Mouse (Mus musculus): ENCODE measurements around the gene Gm10696.
"Not testable (repeated sequence)": the region's sequence is repeated elsewhere in the genome, so short reads cannot be mapped to it uniquely, and the experiment has no call there.

Gm10696 gene

GRCm38 (mm10) chr3:94178093-94178492, at the start of gene Gm10696:
Gene Gm10696, minus strand, starts transcription at chr3:94178193.
- DNase-seq (ENCODE audit: low spot score in 2 of 2), result not testable (repeated sequence)

- DNase-seq (ENCODE audit: low spot score in 2 of 2), result not testable (repeated sequence)
Measured at GRCm38 (mm10) chr3:94196414-94196813, 18.4 kb upstream of the Gm10696 start, which contains the start of gene Gm5286. Gene Gm5286, plus strand, starts transcription at chr3:94196714.

- DNase-seq (ENCODE audit: low spot score in 2 of 2), result not testable (repeated sequence)
Measured at GRCm38 (mm10) chr3:94167351-94167750, 10.6 kb downstream of the Gm10696 start.

Data from right cerebral cortex, postnatal 10 days (tissue).